Mouse (Mus musculus): ENCODE results near the gene Id1.

DNA sequence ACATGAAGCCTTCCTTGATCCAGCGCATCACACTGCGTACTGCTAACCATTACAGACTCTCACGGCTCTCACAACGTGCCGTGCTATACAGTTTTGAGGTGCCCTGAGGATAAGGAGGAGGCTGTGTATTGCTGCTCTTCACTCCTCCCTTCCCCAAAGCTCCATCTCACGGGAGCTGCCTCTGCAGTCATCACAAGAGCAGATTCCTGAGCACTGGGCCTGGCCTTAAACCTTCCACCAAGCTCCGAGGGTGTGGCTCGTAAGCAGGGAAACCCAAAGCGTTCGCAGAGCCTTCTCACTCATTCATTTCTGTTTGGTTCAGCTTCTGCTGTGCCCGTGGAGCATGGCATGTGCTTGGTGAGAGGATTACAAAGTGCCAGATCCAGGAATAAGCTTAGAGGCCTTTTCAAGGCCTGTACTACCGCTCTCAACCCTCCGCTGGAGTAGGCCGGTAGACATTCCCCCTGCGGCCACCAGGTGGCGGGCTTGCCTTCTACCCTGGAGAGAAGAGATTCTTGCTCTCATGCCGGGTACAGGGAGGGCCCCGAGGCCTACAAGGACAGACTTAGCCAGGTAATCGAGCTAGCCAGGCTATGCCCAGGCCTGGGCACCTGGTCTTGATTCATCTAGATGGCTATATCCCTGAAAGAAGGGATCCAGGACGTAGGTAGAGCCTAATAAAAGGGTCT lies 39.4 kb upstream of the Id1 start:
- TF ChIP-seq CTCF (IDR thresholded peaks at IDR 0.05; ENCODE audit: low read depth) (peak; percentile 99), EP300 (IDR thresholded peaks at IDR 0.05; ENCODE audit: low read depth) (no peak)
